Mouse (Mus musculus): Measurements from ENCODE around the gene Scyl2. TPM values are rescaled to one million over a fixed set of nuclear protein-coding genes. Genes with fewer than 3 reads are reported as not detected.

Gene Scyl2
- total and polyA plus RNA-seq, 3 experiments, result 6.8 to 38.1 (median 37.2) TPM

DNA sequence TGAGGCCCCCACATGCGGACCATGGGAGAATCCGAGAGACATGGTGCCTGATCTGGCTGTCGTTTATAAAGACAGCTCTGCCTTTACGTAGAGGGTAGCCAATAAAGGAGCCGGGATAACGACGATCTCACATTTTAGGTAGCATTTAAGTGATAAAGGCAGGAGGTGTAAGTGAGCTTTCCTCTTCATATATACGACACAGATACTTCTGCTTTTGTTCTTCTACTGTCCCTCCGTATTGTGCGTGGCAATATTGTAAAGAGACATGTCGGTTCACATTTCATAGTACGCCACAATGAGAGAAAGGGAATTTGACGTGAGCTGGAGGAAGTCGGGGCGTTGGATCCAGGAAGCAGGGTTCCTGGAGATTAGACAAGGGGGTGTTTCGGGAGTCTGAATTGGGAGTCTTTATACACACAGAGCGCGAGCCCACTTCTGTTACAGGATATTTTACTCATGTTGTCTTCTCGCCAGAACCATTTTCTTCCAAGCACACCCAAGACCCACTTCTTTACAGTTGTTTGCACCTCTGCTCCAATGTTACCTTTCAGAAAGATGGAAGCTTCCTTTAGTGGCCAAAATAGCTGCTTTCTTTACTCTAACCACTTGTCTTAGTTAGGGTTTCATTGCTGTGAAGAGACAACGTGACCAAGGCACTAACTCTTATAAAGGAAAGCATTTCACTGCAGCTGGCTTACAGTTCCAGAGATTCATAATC lies 9.3 kb upstream of the Scyl2 start:
- Histone ChIP-seq H3K36me3 (replicated peaks) (no peaks in the 10 kb centered on the region), H3K27me3 (ENCODE audit: insufficient read depth, low read length) (peaks cover 4% of the 10 kb centered on the region), H3K4me1 (ENCODE audit: insufficient read depth, low read depth, low read length) (no peaks in the 10 kb centered on the region), H3K4me3 (ENCODE audit: low read depth, low read length) (no peak overlapping the region), H3K9me3 (replicated peaks) (no peaks in the 10 kb centered on the region)
- TF ChIP-seq GATA1 (IDR thresholded peaks at IDR 0.05; ENCODE audit: borderline replicate concordance, low read length) (no peak), TAL1 (conservative IDR thresholded peaks at IDR 0.05; ENCODE audit: low read depth, low read length) (no peak), CTCF (IDR thresholded peaks at IDR 0.05; ENCODE audit: low read depth, low read length) (no peak), GATA2 (IDR thresholded peaks at IDR 0.05; ENCODE audit: borderline replicate concordance, low read depth, low read length) (no peak), POLR2AphosphoS5 (IDR thresholded peaks at IDR 0.05; ENCODE audit: insufficient replicate concordance, low read depth, low read length) (no peak)
- no peak for DNase-seq (ENCODE audit: low spot score)
- ATAC-seq (ENCODE audit: extremely low read depth, insufficient number of reproducible peaks, low FRiP score, poor library complexity, severe bottlenecking), result no peak

DNA sequence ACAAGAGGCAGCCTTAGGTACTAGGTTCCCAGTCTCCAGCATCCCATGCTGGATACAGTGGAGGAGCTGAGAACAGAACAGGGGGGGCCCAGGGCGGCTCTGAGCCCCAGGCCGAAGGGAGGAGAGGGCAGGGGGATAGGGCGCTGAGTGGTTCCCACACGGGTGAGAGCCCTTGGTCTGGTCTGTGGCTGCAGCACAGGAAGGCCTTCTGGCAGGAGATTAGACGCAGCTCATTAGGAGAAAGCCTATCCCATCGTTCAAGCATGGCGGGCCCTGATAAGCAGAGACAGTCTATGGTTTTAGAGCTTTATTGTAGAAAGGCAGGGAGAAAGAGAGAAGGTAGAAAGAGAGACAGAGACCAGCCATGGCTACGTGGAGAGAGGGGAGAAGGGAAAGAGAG lies 3.9 kb upstream of the Scyl2 start:
- ATAC-seq (ENCODE audit: extremely low read depth, insufficient number of reproducible peaks, low FRiP score, poor library complexity, severe bottlenecking), result no peak
- DNase-seq (ENCODE audit: low spot score), result no peak
- H3K4me1 ChIP-seq (ENCODE audit: insufficient read depth, low read depth, low read length), result peaks cover 29% of the 10 kb centered on the region
- H3K27me3 ChIP-seq (ENCODE audit: insufficient read depth, low read length), result peaks cover 8% of the 10 kb centered on the region; the same call in 1 of the 2 replicates
- no peaks in the 10 kb centered on the region for H3K9me3 ChIP-seq (replicated peaks)
- H3K36me3 ChIP-seq (replicated peaks), result no peaks in the 10 kb centered on the region
- H3K4me3 ChIP-seq (ENCODE audit: low read depth, low read length), result no peak overlapping the region
- no peak for TF ChIP-seq GATA2 (IDR thresholded peaks at IDR 0.05; ENCODE audit: borderline replicate concordance, low read depth, low read length)
- TF ChIP-seq TAL1 (conservative IDR thresholded peaks at IDR 0.05; ENCODE audit: low read depth, low read length), result no peak
- TF ChIP-seq POLR2AphosphoS5 (IDR thresholded peaks at IDR 0.05; ENCODE audit: insufficient replicate concordance, low read depth, low read length), result no peak
- TF ChIP-seq CTCF (IDR thresholded peaks at IDR 0.05; ENCODE audit: low read depth, low read length), result no peak
- no peak for TF ChIP-seq GATA1 (IDR thresholded peaks at IDR 0.05; ENCODE audit: borderline replicate concordance, low read length)

DNA sequence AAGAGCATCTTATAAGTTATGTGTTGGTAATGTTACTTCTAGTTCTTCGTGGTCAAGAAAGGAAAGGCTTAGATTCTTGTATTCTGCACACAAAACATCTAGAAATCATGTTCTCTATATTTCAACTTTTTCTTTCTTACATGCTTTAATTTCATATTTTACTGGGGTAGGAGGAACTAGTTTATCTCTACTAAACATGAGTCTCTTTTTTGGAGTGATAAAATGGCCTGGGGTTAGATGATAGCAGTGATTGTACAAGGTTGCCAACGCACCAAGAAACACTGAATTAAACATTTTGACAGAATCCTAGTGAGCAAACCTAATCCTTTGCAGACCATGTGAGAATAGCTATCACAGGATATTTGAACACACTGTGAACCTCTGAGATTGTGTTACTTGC lies 1.4 kb upstream of the Scyl2 start:
- peaks cover 8% of the 10 kb centered on the region; the same call in 1 of the 2 replicates for H3K27me3 ChIP-seq (ENCODE audit: insufficient read depth, low read length)
- no peaks in the 10 kb centered on the region for H3K9me3 ChIP-seq (replicated peaks)
- DNase-seq (ENCODE audit: low spot score) (no peak), ATAC-seq (ENCODE audit: extremely low read depth, insufficient number of reproducible peaks, low FRiP score, poor library complexity, severe bottlenecking) (peak; percentile 30; the same call in 1 of the 2 replicates)
- no peak overlapping the region for H3K4me3 ChIP-seq (ENCODE audit: low read depth, low read length)
- H3K4me1 ChIP-seq (ENCODE audit: insufficient read depth, low read depth, low read length), result peaks cover 47% of the 10 kb centered on the region
- TF ChIP-seq POLR2AphosphoS5 (IDR thresholded peaks at IDR 0.05; ENCODE audit: insufficient replicate concordance, low read depth, low read length) (no peak), GATA2 (IDR thresholded peaks at IDR 0.05; ENCODE audit: borderline replicate concordance, low read depth, low read length) (no peak), CTCF (IDR thresholded peaks at IDR 0.05; ENCODE audit: low read depth, low read length) (no peak), TAL1 (conservative IDR thresholded peaks at IDR 0.05; ENCODE audit: low read depth, low read length) (peak; percentile 47; the same call in 1 of the 2 replicates), GATA1 (IDR thresholded peaks at IDR 0.05; ENCODE audit: borderline replicate concordance, low read length) (no peak)
- peaks cover 16% of the 10 kb centered on the region for H3K36me3 ChIP-seq (replicated peaks)

DNA sequence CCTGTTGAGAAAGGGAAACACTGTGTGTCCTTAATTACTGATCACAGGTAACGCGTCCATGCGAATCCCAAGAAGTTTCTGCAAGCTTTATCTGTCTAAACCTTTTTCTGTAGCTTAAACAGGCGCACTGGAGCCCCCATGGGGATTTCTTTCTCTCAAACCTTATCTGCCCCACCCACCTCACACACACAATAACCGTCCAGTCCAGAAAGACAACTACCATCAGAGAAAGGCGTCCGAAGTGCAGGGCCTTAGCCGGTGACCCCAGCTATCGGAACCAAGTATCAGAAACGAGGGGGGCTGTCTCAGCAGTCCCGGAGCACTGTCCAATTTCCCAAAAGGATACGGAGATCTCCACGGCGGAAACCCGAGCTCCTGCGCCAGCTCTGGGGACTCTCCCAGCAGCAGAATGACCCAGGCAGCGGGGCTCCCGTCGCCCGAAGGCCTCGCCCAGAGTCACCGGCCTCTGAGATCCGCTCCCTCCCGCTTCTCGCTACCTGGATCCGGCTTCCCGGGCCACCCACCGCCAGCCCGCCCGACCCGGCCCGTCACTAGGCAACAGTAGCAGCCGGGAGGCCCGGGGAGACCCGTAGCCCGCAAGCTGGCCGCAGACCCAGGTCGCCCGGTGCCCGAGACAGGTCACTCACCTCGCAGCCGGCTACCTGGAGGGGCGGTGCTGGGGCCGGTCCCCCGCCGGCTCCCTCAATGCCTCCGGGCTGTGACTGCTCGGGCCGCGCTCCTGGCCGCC lies 520 bp downstream of the Scyl2 start:
- peak overlapping the region; percentile 93 for H3K4me3 ChIP-seq (ENCODE audit: low read depth, low read length)
- peaks cover 20% of the 10 kb centered on the region for H3K36me3 ChIP-seq (replicated peaks)
- ATAC-seq (ENCODE audit: extremely low read depth, insufficient number of reproducible peaks, low FRiP score, poor library complexity, severe bottlenecking) (no peak), DNase-seq (ENCODE audit: low spot score) (peak; percentile 11)
- no peaks in the 10 kb centered on the region for H3K9me3 ChIP-seq (replicated peaks)
- peaks cover 8% of the 10 kb centered on the region; the same call in 1 of the 2 replicates for H3K27me3 ChIP-seq (ENCODE audit: insufficient read depth, low read length)
- TF ChIP-seq GATA2 (IDR thresholded peaks at IDR 0.05; ENCODE audit: borderline replicate concordance, low read depth, low read length), result no peak
- TF ChIP-seq GATA1 (IDR thresholded peaks at IDR 0.05; ENCODE audit: borderline replicate concordance, low read length), result no peak
- TF ChIP-seq TAL1 (conservative IDR thresholded peaks at IDR 0.05; ENCODE audit: low read depth, low read length), result no peak
- no peak for TF ChIP-seq CTCF (IDR thresholded peaks at IDR 0.05; ENCODE audit: low read depth, low read length)
- no peak for TF ChIP-seq POLR2AphosphoS5 (IDR thresholded peaks at IDR 0.05; ENCODE audit: insufficient replicate concordance, low read depth, low read length)
- H3K4me1 ChIP-seq (ENCODE audit: insufficient read depth, low read depth, low read length), result peaks cover 51% of the 10 kb centered on the region

DNA sequence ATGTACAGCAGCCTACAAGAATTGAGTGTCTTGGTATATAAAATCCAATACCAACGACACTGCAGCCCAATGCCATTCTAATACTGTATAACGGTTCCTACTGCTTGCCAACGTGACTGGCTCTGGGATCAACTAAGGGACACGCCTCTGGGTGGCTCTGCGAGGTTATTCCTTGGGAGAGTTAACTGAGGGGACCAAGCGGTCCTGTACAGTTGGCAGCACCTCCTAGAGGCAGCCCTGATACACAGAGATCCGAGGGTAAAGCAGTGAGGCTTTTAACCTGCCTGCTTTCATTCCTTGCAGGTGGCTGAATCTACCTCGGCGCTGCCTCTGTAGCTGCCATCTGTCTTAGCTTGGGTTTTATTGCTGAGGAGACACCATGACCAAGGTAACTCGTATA lies 3.1 kb downstream of the Scyl2 start:
- ATAC-seq (ENCODE audit: extremely low read depth, insufficient number of reproducible peaks, low FRiP score, poor library complexity, severe bottlenecking), result no peak
- Histone ChIP-seq H3K36me3 (replicated peaks) (peaks cover 28% of the 10 kb centered on the region), H3K4me1 (ENCODE audit: insufficient read depth, low read depth, low read length) (peaks cover 52% of the 10 kb centered on the region), H3K4me3 (ENCODE audit: low read depth, low read length) (no peak overlapping the region), H3K27me3 (ENCODE audit: insufficient read depth, low read length) (no peaks in the 10 kb centered on the region), H3K9me3 (replicated peaks) (no peaks in the 10 kb centered on the region)
- no peak for DNase-seq (ENCODE audit: low spot score)
- TF ChIP-seq CTCF (IDR thresholded peaks at IDR 0.05; ENCODE audit: low read depth, low read length) (no peak), TAL1 (conservative IDR thresholded peaks at IDR 0.05; ENCODE audit: low read depth, low read length) (no peak), GATA1 (IDR thresholded peaks at IDR 0.05; ENCODE audit: borderline replicate concordance, low read length) (no peak), GATA2 (IDR thresholded peaks at IDR 0.05; ENCODE audit: borderline replicate concordance, low read depth, low read length) (no peak), POLR2AphosphoS5 (IDR thresholded peaks at IDR 0.05; ENCODE audit: insufficient replicate concordance, low read depth, low read length) (no peak)

DNA sequence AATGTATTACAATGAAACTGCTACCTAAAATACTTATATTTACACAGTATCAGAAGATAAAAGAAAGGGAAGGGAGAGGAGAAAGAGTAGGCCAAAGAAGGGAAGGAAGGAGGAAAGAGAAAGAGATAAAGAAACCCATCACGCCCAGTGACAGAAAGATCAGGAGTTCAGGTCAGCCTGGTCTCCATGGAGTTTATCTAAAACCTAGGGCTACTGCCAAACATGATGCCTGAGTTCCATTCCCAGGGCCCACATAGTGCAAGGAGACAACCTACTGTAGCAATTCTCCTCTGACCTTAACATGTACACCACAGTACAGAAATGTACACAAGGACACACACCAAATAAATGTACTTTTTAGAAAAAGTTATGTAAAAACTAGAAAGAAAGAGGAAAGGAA lies 3.9 kb downstream of the Scyl2 start:
- H3K4me3 ChIP-seq (ENCODE audit: low read depth, low read length), result no peak overlapping the region
- DNase-seq (ENCODE audit: low spot score), result no peak
- peaks cover 44% of the 10 kb centered on the region for H3K4me1 ChIP-seq (ENCODE audit: insufficient read depth, low read depth, low read length)
- H3K9me3 ChIP-seq (replicated peaks), result no peaks in the 10 kb centered on the region
- H3K27me3 ChIP-seq (ENCODE audit: insufficient read depth, low read length), result no peaks in the 10 kb centered on the region
- H3K36me3 ChIP-seq (replicated peaks), result peaks cover 34% of the 10 kb centered on the region
- ATAC-seq (ENCODE audit: extremely low read depth, insufficient number of reproducible peaks, low FRiP score, poor library complexity, severe bottlenecking), result no peak
- TF ChIP-seq TAL1 (conservative IDR thresholded peaks at IDR 0.05; ENCODE audit: low read depth, low read length) (no peak), GATA2 (IDR thresholded peaks at IDR 0.05; ENCODE audit: borderline replicate concordance, low read depth, low read length) (no peak), GATA1 (IDR thresholded peaks at IDR 0.05; ENCODE audit: borderline replicate concordance, low read length) (no peak), POLR2AphosphoS5 (IDR thresholded peaks at IDR 0.05; ENCODE audit: insufficient replicate concordance, low read depth, low read length) (no peak), CTCF (IDR thresholded peaks at IDR 0.05; ENCODE audit: low read depth, low read length) (no peak)
